Mouse (Mus musculus) cerebellum, adult 2 months (tissue): Measurements from ENCODE around the gene Rfx2.

Experiments used
- CTCF ChIP-seq: fragments of 200-500 bp; IDR thresholded peaks from 2 replicates; pipeline ENCODE4 v1.5.1; 2011; ENCODE audit warnings: low read depth, mild to moderate bottlenecking, control low read depth, low read length, moderate library complexity, borderline replicate concordance; ENCODE audit not compliant: insufficient read depth
- POLR2A ChIP-seq: fragments of 200-500 bp; IDR thresholded peaks from 2 replicates; pipeline ENCODE4 v1.6.1; 2011; ENCODE audit warnings: low read length, control low read depth, borderline replicate concordance; ENCODE audit not compliant: insufficient read depth

DNA sequence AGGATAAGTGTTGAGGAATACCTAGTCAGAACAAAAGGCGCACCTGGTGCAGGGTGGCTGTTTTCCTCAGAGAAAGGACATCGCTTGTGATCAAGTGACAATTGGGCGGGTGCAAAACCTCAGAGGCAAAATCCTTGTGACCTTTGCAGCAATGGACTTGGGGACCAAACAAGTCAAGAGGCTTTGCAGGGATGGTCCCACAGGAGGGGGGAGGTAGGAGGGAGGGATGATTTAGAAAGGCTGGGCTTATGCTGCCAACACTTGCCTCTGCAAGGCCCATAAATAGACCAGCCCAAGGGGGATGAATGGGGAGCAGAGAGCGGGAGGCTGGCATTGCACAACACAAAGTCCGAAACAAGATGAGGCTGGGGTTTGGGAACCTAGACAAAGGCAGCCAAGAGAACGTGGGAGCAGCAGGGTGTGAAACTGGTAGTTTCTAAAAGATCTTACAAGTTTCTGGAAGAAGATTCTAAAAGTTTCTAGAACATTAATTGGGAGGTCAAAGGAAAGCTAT, 11.7 kb downstream of the Rfx2 start:
- TF ChIP-seq CTCF (no peak), POLR2A (no peak)
